Mouse (Mus musculus): ENCODE data around the gene Tmod3. TPM values are rescaled to one million over a fixed set of nuclear protein-coding genes. Genes with fewer than 3 reads are reported as not detected.

Gene Tmod3
- polyA plus RNA-seq, 1 experiment from 2014 or later: 106 TPM

GRCm38 (mm10) chr9:75453994-75454393 is 105.5 kb downstream of the Tmod3 start:
- Histone ChIP-seq H3K27ac (replicated peaks; ENCODE audit: low read depth, low read length) (no peak overlapping the region), H3K9ac (replicated peaks; ENCODE audit: low read length) (no peak overlapping the region), H3K36me3 (replicated peaks; ENCODE audit: control insufficient read depth, insufficient read depth, low read depth, low read length) (peaks cover 32% of the 10 kb centered on the region), H3K27me3 (ENCODE audit: control insufficient read depth, insufficient read depth, low read length) (no peaks in the 10 kb centered on the region), H3K9me3 (replicated peaks; ENCODE audit: control insufficient read depth, low read length) (no peaks in the 10 kb centered on the region), H3K4me2 (ENCODE audit: low read depth, low read length) (no peak overlapping the region), H3K4me3 (ENCODE audit: low read depth, low read length) (no peak overlapping the region), H3K4me1 (ENCODE audit: control insufficient read depth, insufficient read depth, low read length) (no peaks in the 10 kb centered on the region)
- ATAC-seq (replicated peaks; ENCODE audit: insufficient number of reproducible peaks, low FRiP score, low TSS enrichment, low read depth) (no peak), DNase-seq (ENCODE audit: low spot score) (no peak)
- 90% methylated on average over 2 of the region's 2 CpGs for WGBS

DNA sequence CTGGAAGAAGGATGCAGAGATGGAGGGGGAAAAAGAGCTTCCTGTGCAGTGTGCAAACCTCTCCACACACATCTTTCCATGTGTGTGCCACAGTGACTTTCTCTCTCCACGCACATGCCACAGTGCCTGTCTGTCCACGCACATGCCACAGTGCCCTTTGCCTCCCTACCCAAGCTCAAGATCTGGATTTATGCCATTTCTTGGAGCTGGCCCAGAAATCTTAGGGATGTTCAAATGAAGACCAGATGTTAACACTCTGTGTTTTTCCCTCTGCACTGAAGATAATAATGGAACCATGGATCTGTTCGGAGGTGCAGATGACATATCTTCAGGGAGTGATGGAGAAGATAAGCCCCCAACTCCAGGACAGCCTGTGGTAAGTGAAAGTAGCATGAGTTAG is 111.4 kb downstream of the Tmod3 start:
- Histone ChIP-seq H3K36me3 (replicated peaks; ENCODE audit: control insufficient read depth, insufficient read depth, low read depth, low read length) (peaks cover 3% of the 10 kb centered on the region), H3K27me3 (ENCODE audit: control insufficient read depth, insufficient read depth, low read length) (no peaks in the 10 kb centered on the region), H3K9ac (replicated peaks; ENCODE audit: low read length) (no peak overlapping the region), H3K4me2 (ENCODE audit: low read depth, low read length) (no peak overlapping the region), H3K9me3 (replicated peaks; ENCODE audit: control insufficient read depth, low read length) (no peaks in the 10 kb centered on the region), H3K4me1 (ENCODE audit: control insufficient read depth, insufficient read depth, low read length) (no peaks in the 10 kb centered on the region), H3K4me3 (ENCODE audit: low read depth, low read length) (no peak overlapping the region), H3K27ac (replicated peaks; ENCODE audit: low read depth, low read length) (no peak overlapping the region)
- DNase-seq (ENCODE audit: low spot score) (no peak), ATAC-seq (replicated peaks; ENCODE audit: insufficient number of reproducible peaks, low FRiP score, low TSS enrichment, low read depth) (no peak)
- 87% methylated on average over 3 of the region's 3 CpGs for WGBS

Other genes starting within 250 kb of the Tmod3 start
- gene Bcl2l10, start 211.9 kb downstream of the Tmod3 start, polyA plus RNA-seq (2014; fragmentation: Nextera tagmentation; extraction: Ambion mirVana): not detected in 2 replicates
- gene Mapk6, start 149.7 kb downstream of the Tmod3 start, polyA plus RNA-seq (2014; fragmentation: Nextera tagmentation; extraction: Ambion mirVana): 142 and 152 TPM in 2 replicates
- 50.5 and 50.7 TPM in 2 replicates for gene Leo1, start 118.1 kb downstream of the Tmod3 start, polyA plus RNA-seq (2014; fragmentation: Nextera tagmentation; extraction: Ambion mirVana)
- gene Tmod2, start 51.7 kb upstream of the Tmod3 start, polyA plus RNA-seq (2014; fragmentation: Nextera tagmentation; extraction: Ambion mirVana): 36.2 and 38.2 TPM in 2 replicates
- 21.2 and 21.7 TPM in 2 replicates for gene Lysmd2, start 66.1 kb upstream of the Tmod3 start, polyA plus RNA-seq (2014; fragmentation: Nextera tagmentation; extraction: Ambion mirVana)
- gene Scg3, start 124.4 kb upstream of the Tmod3 start, polyA plus RNA-seq (2014; fragmentation: Nextera tagmentation; extraction: Ambion mirVana): 11.1 and 15.3 TPM in 2 replicates
- gene Bmp5, start 215.7 kb upstream of the Tmod3 start, polyA plus RNA-seq (2014; fragmentation: Nextera tagmentation; extraction: Ambion mirVana): 6.1 and 6.2 TPM in 2 replicates